Mouse (Mus musculus) embryo, embryonic 10 days (tissue): Measurements from ENCODE around the gene Vps13c.

Experiments used
- DNase-seq: peaks from one replicate; pipeline ENCODE4 v3.0.0-alpha.2; 2015; ENCODE audit warnings: low spot score

Vps13c gene

GRCm38 (mm10) chr9:67883349-67883984 lies 43.3 kb downstream of the Vps13c start:
- no peak for DNase-seq

- no peak for DNase-seq
Measured at GRCm38 (mm10) chr9:67884095-67884494, 43.9 kb downstream of the Vps13c start.

- DNase-seq, result no peak
Measured at GRCm38 (mm10) chr9:67886981-67887720, 47.0 kb downstream of the Vps13c start.

- DNase-seq, result no peak
Measured at GRCm38 (mm10) chr9:67893474-67893873, 53.3 kb downstream of the Vps13c start.

- peak; percentile 16 for DNase-seq
Measured at GRCm38 (mm10) chr9:67896646-67897295, 56.6 kb downstream of the Vps13c start.

- DNase-seq, result peak; percentile 5
Measured at GRCm38 (mm10) chr9:67900398-67900797, 60.2 kb downstream of the Vps13c start.

GRCm38 (mm10) chr9:67904355-67904754 lies 64.2 kb downstream of the Vps13c start:
- no peak for DNase-seq

- DNase-seq, result no peak
Measured at GRCm38 (mm10) chr9:67905541-67905940, 65.3 kb downstream of the Vps13c start.

- no peak for DNase-seq
Measured at GRCm38 (mm10) chr9:67914681-67915080, 74.5 kb downstream of the Vps13c start.

- DNase-seq, result no peak
Measured at GRCm38 (mm10) chr9:67922350-67922749, 82.2 kb downstream of the Vps13c start.

GRCm38 (mm10) chr9:67930629-67931028 lies 90.4 kb downstream of the Vps13c start:
- DNase-seq, result no peak

GRCm38 (mm10) chr9:67937286-67937685 lies 97.1 kb downstream of the Vps13c start:
- no peak for DNase-seq

GRCm38 (mm10) chr9:67955466-67956010 lies 115.3 kb downstream of the Vps13c start:
- DNase-seq, result no peak

- DNase-seq, result no peak
Measured at GRCm38 (mm10) chr9:67961953-67962352, 121.8 kb downstream of the Vps13c start.

GRCm38 (mm10) chr9:67965889-67966288 lies 125.7 kb downstream of the Vps13c start:
- peak; percentile 51 for DNase-seq

GRCm38 (mm10) chr9:67967011-67967410 lies 126.8 kb downstream of the Vps13c start:
- DNase-seq, result no peak

- peak; percentile 59 for DNase-seq
Measured at GRCm38 (mm10) chr9:67973451-67973850, 133.3 kb downstream of the Vps13c start.

- no peak for DNase-seq
Measured at GRCm38 (mm10) chr9:67975491-67975890, 135.3 kb downstream of the Vps13c start.

- no peak for DNase-seq
Measured at GRCm38 (mm10) chr9:68006566-68006965, 166.4 kb downstream of the Vps13c start.

- peak; percentile 87 for DNase-seq
Measured at GRCm38 (mm10) chr9:68014991-68015396, 174.8 kb downstream of the Vps13c start.

- peak; percentile 84 for DNase-seq
Measured at GRCm38 (mm10) chr9:68016255-68016954, 176.2 kb downstream of the Vps13c start.

GRCm38 (mm10) chr9:68020776-68021365 lies 180.7 kb downstream of the Vps13c start:
- DNase-seq, result no peak
